Mouse (Mus musculus) cortical plate, adult 2 months (tissue): ENCODE measurements around the gene Iqck.

Experiments
- CTCF ChIP-seq: fragments of 200-500 bp; IDR thresholded peaks from 2 replicates; pipeline ENCODE4 v1.5.1; 2011; ENCODE audit warnings: mild to moderate bottlenecking, control low read depth, low read length; ENCODE audit not compliant: insufficient read depth; ENCODE audit errors: extremely low read depth
- POLR2A ChIP-seq: fragments of 200-500 bp; IDR thresholded peaks from 2 replicates; pipeline ENCODE4 v1.6.1; 2011; ENCODE audit warnings: mild to moderate bottlenecking, low read length, control low read depth; ENCODE audit not compliant: insufficient read depth; ENCODE audit errors: extremely low read depth

DNA sequence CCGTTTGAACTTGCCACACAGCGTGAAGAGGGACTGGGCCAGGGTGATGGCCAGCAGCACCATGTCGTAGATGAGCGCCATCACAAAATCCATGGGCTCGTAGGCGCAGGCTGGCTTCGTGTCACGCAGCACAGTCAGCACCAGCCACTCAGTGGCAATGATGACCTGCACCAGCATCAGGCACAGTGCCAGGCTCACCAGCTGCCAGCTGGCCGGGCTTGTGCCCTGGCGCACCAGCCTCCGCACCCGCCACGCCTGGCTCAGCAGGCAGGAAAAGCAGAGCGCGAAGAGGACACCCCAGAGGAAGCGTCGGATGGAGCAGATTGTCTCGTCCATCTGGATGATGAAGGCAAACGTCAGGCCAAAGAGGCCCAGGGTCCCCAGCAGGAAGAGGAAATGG lies 128.4 kb downstream of the Iqck start:
- TF ChIP-seq CTCF (no peak), POLR2A (no peak)
